Mouse (Mus musculus): Measurements from ENCODE around the gene Klhdc2. TPM values are rescaled to one million over a fixed set of nuclear protein-coding genes. Genes with fewer than 3 reads are reported as not detected.

The Klhdc2 gene
- polyA plus RNA-seq, 1 experiment from 2014 or later, result 122 TPM

DNA sequence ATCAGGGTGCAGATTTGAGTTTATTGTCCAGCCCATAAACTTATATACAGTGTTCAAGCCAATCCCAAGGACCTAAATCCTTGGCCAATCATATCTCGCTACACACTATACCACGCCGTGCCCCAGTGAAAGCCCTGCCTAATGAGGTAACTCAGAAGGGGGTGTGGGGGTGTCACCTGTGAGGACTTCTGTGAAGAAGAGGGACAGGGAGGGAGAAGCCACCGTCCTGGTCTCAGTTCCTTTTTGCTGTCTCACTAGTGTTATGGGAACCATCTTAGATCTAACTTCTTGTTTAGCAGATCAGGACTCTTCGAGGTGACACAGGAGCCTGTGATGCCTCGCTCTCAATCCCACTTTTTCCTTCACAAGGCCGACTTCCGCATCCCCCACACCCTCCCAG lies 8.9 kb upstream of the Klhdc2 start:
- H3K4me1 ChIP-seq, result peaks cover 38% of the 10 kb centered on the region
- no peaks in the 10 kb centered on the region for H3K9me3 ChIP-seq (replicated peaks)
- ATAC-seq, result no peak
- WGBS (ENCODE audit: insufficient replicate concordance), result 77% methylated on average over 8 of the region's 8 CpGs
- 0 out of 2 replicates have a peak overlapping the region, but pooled peaks have one; percentile 17 for H3K27ac ChIP-seq
- no peak overlapping the region for H3K9ac ChIP-seq
- no peak overlapping the region for H3K4me2 ChIP-seq
- H3K36me3 ChIP-seq, result no peaks in the 10 kb centered on the region
- no peak overlapping the region for H3K4me3 ChIP-seq
- H3K27me3 ChIP-seq (replicated peaks), result no peaks in the 10 kb centered on the region

- WGBS (ENCODE audit: insufficient replicate concordance), result 68% methylated on average over 9 of the region's 9 CpGs
- Histone ChIP-seq H3K4me1 (peaks cover 49% of the 10 kb centered on the region), H3K9me3 (replicated peaks) (no peaks in the 10 kb centered on the region), H3K27me3 (replicated peaks) (no peaks in the 10 kb centered on the region), H3K36me3 (no peaks in the 10 kb centered on the region), H3K4me3 (no peak overlapping the region), H3K4me2 (no peak overlapping the region), H3K27ac (no peak overlapping the region), H3K9ac (no peak overlapping the region)
- ATAC-seq, result no peak
These were observed 7.8 kb upstream of the Klhdc2 start for GRCm38 (mm10) chr12:69288699-69289098.

DNA sequence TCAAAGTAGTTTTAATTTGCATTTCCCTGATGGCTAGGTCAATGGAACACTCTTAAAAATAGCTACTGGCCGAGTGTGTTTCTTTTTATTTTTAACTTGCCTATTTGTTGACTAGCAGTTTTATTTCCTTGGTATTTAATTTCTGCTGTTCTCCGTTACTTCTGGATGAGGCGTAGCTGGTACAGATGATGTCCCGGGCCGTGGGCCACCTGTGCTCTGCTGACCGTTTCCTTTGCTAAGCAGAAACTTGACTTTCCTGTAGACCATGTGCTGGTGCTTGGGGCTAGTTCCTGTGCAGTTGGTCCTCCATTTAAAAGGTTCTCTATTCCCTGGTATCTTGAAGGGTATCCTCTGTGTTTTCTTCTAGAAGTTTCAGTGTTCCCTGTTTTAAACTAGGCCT lies 4.1 kb upstream of the Klhdc2 start:
- no peak overlapping the region for H3K4me3 ChIP-seq
- 84% methylated on average over 6 of the region's 6 CpGs for WGBS (ENCODE audit: insufficient replicate concordance)
- no peaks in the 10 kb centered on the region for H3K27me3 ChIP-seq (replicated peaks)
- H3K9me3 ChIP-seq (replicated peaks), result no peaks in the 10 kb centered on the region
- H3K36me3 ChIP-seq, result no peaks in the 10 kb centered on the region
- peaks cover 68% of the 10 kb centered on the region for H3K4me1 ChIP-seq
- no peak overlapping the region for H3K9ac ChIP-seq
- no peak overlapping the region for H3K4me2 ChIP-seq
- no peak for ATAC-seq
- H3K27ac ChIP-seq, result peak overlapping the region; percentile 73

- Histone ChIP-seq H3K4me1 (peaks cover 73% of the 10 kb centered on the region), H3K9ac (peak overlapping the region; percentile 68), H3K9me3 (replicated peaks) (no peaks in the 10 kb centered on the region), H3K4me2 (peak overlapping the region; percentile 62), H3K36me3 (peaks cover 5% of the 10 kb centered on the region), H3K27ac (peak overlapping the region; percentile 96), H3K27me3 (replicated peaks) (no peaks in the 10 kb centered on the region), H3K4me3 (peak overlapping the region; percentile 18)
- 22% methylated on average over 2 of the region's 2 CpGs for WGBS (ENCODE audit: insufficient replicate concordance)
- peak; percentile 93 for ATAC-seq
These were observed 2.7 kb upstream of the Klhdc2 start for GRCm38 (mm10) chr12:69293815-69294214.

DNA sequence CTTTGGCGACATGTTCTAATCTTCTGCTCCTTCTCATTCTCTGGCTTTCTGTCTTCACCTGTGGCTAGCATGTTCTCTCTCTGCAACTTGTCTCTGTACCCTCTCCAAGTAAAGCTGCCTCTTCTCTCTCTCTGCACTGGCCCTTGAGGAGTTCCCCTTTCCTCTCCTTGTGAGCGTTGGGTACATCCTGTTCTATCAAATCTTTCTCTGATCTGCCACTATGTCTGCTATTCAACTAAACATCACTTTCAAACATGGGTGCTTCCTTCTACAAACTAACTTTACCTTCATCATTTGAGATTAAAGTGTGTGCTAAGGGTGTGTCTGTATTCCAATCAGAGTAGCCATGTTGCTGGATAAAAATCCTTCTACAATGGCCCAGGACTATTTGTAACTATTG lies 1.5 kb upstream of the Klhdc2 start:
- Histone ChIP-seq H3K36me3 (peaks cover 8% of the 10 kb centered on the region), H3K4me1 (peaks cover 79% of the 10 kb centered on the region), H3K4me2 (peak overlapping the region; percentile 62), H3K9me3 (replicated peaks) (no peaks in the 10 kb centered on the region), H3K27me3 (replicated peaks) (no peaks in the 10 kb centered on the region), H3K9ac (no peak overlapping the region), H3K27ac (peak overlapping the region; percentile 96), H3K4me3 (no peak overlapping the region)
- ATAC-seq, result no peak
- 55% methylated on average over 2 of the region's 2 CpGs for WGBS (ENCODE audit: insufficient replicate concordance)

- ATAC-seq, result no peak
- H3K27me3 ChIP-seq (replicated peaks), result no peaks in the 10 kb centered on the region
- H3K9me3 ChIP-seq (replicated peaks), result no peaks in the 10 kb centered on the region
- H3K4me3 ChIP-seq, result peak overlapping the region; percentile 97; the same call in 1 of the 2 replicates
- H3K36me3 ChIP-seq, result peaks cover 16% of the 10 kb centered on the region
- WGBS (ENCODE audit: insufficient replicate concordance), result 69% methylated on average over 4 of the region's 4 CpGs
- peak overlapping the region; percentile 85 for H3K4me2 ChIP-seq
- peak overlapping the region; percentile 96 for H3K27ac ChIP-seq
- peak overlapping the region; percentile 98 for H3K9ac ChIP-seq
- H3K4me1 ChIP-seq, result peaks cover 78% of the 10 kb centered on the region
These were observed 830 bp upstream of the Klhdc2 start for GRCm38 (mm10) chr12:69295651-69296050.

- Histone ChIP-seq H3K27me3 (replicated peaks) (no peaks in the 10 kb centered on the region), H3K4me2 (peak overlapping the region; percentile 85), H3K9ac (peak overlapping the region; percentile 98), H3K36me3 (peaks cover 34% of the 10 kb centered on the region), H3K4me1 (peaks cover 64% of the 10 kb centered on the region), H3K9me3 (replicated peaks) (no peaks in the 10 kb centered on the region), H3K4me3 (peak overlapping the region; percentile 97), H3K27ac (peak overlapping the region; percentile 96)
- 18% methylated on average over 20 of the region's 20 CpGs for WGBS (ENCODE audit: insufficient replicate concordance)
- no peak for ATAC-seq
These were observed 1.1 kb downstream of the Klhdc2 start for GRCm38 (mm10) chr12:69297411-69298150.

DNA sequence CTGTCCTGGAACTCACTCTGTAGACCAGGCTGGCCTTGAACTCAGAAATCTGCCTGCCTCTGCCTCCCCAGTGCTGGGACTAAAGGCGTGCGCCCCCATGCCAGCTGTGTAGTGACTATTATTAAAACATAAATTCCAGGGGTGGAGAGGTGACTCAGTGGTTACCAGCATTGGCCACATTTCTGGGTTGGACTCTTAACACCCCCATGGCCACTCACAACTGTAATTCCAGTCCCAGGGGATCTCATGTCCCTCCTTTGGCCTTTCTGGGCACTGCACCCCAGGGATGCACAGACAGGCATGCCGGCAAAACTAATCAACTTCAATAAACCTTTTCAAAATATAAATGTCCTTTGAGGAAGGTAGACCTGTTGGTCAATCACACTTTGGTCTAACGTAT lies 1.8 kb downstream of the Klhdc2 start:
- peak overlapping the region; percentile 98 for H3K9ac ChIP-seq

DNA sequence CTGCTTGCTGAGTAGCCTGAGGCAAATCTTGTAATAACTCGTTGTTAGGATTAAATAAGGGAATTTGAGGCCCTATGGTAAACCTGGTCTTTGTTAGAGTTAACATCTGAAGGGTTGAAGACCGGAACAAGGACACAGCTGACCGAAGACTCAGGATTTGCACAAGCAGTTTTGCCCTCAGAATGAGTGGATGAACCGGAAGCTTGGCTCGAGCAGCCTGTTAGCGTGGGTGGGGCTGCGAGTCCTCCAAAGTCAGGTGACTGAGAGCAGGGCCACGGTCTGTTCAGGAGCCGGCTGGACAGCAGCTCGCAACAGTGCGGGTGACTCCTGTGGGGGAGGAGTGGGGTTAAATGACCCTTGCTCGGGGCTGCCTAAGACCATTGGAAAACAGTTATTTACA lies 2.8 kb downstream of the Klhdc2 start:
- peak overlapping the region; percentile 96 for H3K27ac ChIP-seq
- peaks cover 50% of the 10 kb centered on the region for H3K36me3 ChIP-seq
- H3K4me1 ChIP-seq, result peaks cover 49% of the 10 kb centered on the region
- no peaks in the 10 kb centered on the region for H3K27me3 ChIP-seq (replicated peaks)
- peak overlapping the region; percentile 85 for H3K4me2 ChIP-seq
- WGBS (ENCODE audit: insufficient replicate concordance), result 57% methylated on average over 12 of the region's 12 CpGs
- peak overlapping the region; percentile 97 for H3K4me3 ChIP-seq
- peak; percentile 20; the same call in 1 of the 2 replicates for ATAC-seq
- H3K9me3 ChIP-seq (replicated peaks), result no peaks in the 10 kb centered on the region
- peak overlapping the region; percentile 98 for H3K9ac ChIP-seq

More for the DNA sequence above, 1.8 kb downstream of the Klhdc2 start:
- no peak for ATAC-seq
- 81% methylated on average over 4 of the region's 4 CpGs for WGBS (ENCODE audit: insufficient replicate concordance)
- H3K4me3 ChIP-seq, result peak overlapping the region; percentile 97
- peaks cover 41% of the 10 kb centered on the region for H3K36me3 ChIP-seq
- peaks cover 59% of the 10 kb centered on the region for H3K4me1 ChIP-seq
- H3K4me2 ChIP-seq, result peak overlapping the region; percentile 85
- peak overlapping the region; percentile 96 for H3K27ac ChIP-seq
- no peaks in the 10 kb centered on the region for H3K9me3 ChIP-seq (replicated peaks)
- H3K27me3 ChIP-seq (replicated peaks), result no peaks in the 10 kb centered on the region

GRCm38 (mm10) chr12:69299831-69300230 lies 3.4 kb downstream of the Klhdc2 start:
- H3K9ac ChIP-seq, result no peak overlapping the region
- no peaks in the 10 kb centered on the region for H3K9me3 ChIP-seq (replicated peaks)
- peaks cover 55% of the 10 kb centered on the region for H3K36me3 ChIP-seq
- no peak overlapping the region for H3K4me3 ChIP-seq
- ATAC-seq, result no peak
- no peaks in the 10 kb centered on the region for H3K27me3 ChIP-seq (replicated peaks)
- H3K4me2 ChIP-seq, result peak overlapping the region; percentile 85; the same call in 1 of the 2 replicates
- H3K27ac ChIP-seq, result peak overlapping the region; percentile 96; the same call in 1 of the 2 replicates
- 87% methylated on average over 3 of the region's 3 CpGs for WGBS (ENCODE audit: insufficient replicate concordance)
- peaks cover 43% of the 10 kb centered on the region for H3K4me1 ChIP-seq

GRCm38 (mm10) chr12:69300391-69300790 lies 3.9 kb downstream of the Klhdc2 start:
- H3K4me2 ChIP-seq, result no peak overlapping the region
- no peaks in the 10 kb centered on the region for H3K9me3 ChIP-seq (replicated peaks)
- H3K4me1 ChIP-seq, result peaks cover 38% of the 10 kb centered on the region
- peaks cover 61% of the 10 kb centered on the region for H3K36me3 ChIP-seq
- no peak for ATAC-seq
- peak overlapping the region; percentile 37; the same call in 1 of the 2 replicates for H3K27ac ChIP-seq
- WGBS (ENCODE audit: insufficient replicate concordance), result 81% methylated on average over 2 of the region's 2 CpGs
- H3K4me3 ChIP-seq, result no peak overlapping the region
- no peak overlapping the region for H3K9ac ChIP-seq
- no peaks in the 10 kb centered on the region for H3K27me3 ChIP-seq (replicated peaks)

DNA sequence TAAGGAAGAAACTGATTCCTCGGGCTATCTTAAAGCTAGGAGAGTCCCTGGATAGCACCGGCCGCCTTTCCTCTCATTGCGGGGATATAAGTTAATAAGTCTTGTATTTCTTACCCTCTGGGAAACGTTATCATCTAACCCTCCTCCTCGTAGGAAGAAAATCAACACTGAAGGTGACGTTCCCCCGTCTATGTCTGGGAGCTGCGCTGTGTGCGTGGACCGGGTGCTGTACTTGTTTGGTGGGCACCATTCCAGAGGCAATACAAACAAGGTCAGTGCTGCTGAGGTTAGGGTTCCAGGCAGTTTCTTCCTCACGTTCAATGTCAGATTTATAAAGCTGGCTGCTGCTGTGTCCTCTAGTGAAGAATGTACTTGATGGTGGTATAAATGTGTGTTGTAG lies 5.7 kb downstream of the Klhdc2 start:
- no peak overlapping the region for H3K9ac ChIP-seq
- H3K4me1 ChIP-seq, result peaks cover 27% of the 10 kb centered on the region
- H3K27me3 ChIP-seq (replicated peaks), result no peaks in the 10 kb centered on the region
- 90% methylated on average over 12 of the region's 12 CpGs for WGBS (ENCODE audit: insufficient replicate concordance)
- no peak overlapping the region for H3K4me2 ChIP-seq
- H3K4me3 ChIP-seq, result no peak overlapping the region
- peaks cover 79% of the 10 kb centered on the region for H3K36me3 ChIP-seq
- H3K27ac ChIP-seq, result no peak overlapping the region
- no peak for ATAC-seq
- no peaks in the 10 kb centered on the region for H3K9me3 ChIP-seq (replicated peaks)

Data from liver, embryonic 12.5 days (tissue).